ENCODE assay signal across 23 mouse cellular contexts in the genomic region with DNA sequence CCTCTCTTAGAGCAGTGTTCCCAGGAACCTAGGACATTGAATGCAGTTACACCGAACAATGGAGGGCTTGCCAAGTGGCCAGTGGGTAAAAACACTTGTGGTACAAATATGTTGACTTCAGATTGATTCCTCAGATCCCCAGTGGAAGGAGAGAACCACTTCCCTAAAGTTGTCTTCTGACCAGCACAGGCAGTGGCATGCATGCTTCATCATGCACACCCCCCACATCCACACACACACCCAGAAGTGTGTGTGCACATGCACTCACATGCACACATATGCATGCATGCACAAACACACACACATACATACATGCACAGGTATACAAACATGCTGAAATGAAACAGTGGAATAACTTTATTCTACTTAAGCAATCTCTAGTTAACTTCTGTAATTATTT. TPM values are rescaled to one million over a fixed set of nuclear protein-coding genes. Genes with fewer than 3 reads are reported as not detected.
DNase-seq lines count a peak whose midpoint lies in the region; ATAC-seq and TF ChIP-seq lines count a peak whose summit lies in the region.
"Had no signal": no experiment of that assay in that cellular context is flagged by ENCODE, and none has a peak within 500 bp of the region (broad histone marks: within the 10 kb centered on the region; RNA-seq: fewer than 3 reads in every experiment).

No protein-coding gene starts in this region.

- no peak overlapping the region for H3K27ac ChIP-seq in MEL (ENCODE audit: control insufficient read depth, low read depth, low read length)

- DNase-seq in MEL (ENCODE audit: low read depth, low spot score), result peak; percentile 53
- no peak for DNase-seq in cerebellum, postnatal 14 days
- no peak for DNase-seq in lung, adult 18-20 months
- DNase-seq in layer of hippocampus, postnatal 36 days, result no peak
- DNase-seq: adrenal gland, adult 2 months; adrenal gland, adult 8-10 months; adrenal gland, postnatal 10 days; adrenal gland, postnatal 14 days; adrenal gland, postnatal 25 days; adrenal gland, postnatal 36 days; B cell, adult 2 months; cerebellum, adult 11 months; cerebellum, adult 11-12 months; cerebellum, adult 18-20 months had no signal

- peaks cover 32% of the 10 kb centered on the region for H3K4me1 ChIP-seq in megakaryocyte, embryonic 14.5 days
- H3K4me1 ChIP-seq in MEL (ENCODE audit: control insufficient read depth in 1 of 2, insufficient read depth in 2 of 2, low read length in 2 of 2), result peaks cover 14 to 24% of the 10 kb centered on the region in 2 experiments

- H3K9me3 ChIP-seq in megakaryocyte, embryonic 14.5 days, result peaks cover 6% of the 10 kb centered on the region
- no peaks in the 10 kb centered on the region for H3K9me3 ChIP-seq in MEL (replicated peaks; ENCODE audit: insufficient read depth, low read length)
- H3K9me3 ChIP-seq: G1E had no signal

- TF ChIP-seq CTCF in MEL (IDR thresholded peaks at IDR 0.05 in 2 of 3, conservative IDR thresholded peaks at IDR 0.05 in 1 of 3; ENCODE audit: control insufficient read depth in 1 of 3, insufficient read depth in 1 of 3, low read depth in 2 of 3, low read length in 3 of 3, poor library complexity in 1 of 3, severe bottlenecking in 1 of 3), result no peak

- H3K4me3 ChIP-seq in megakaryocyte, embryonic 14.5 days (replicated peaks), result peak overlapping the region; percentile 17
- H3K4me3 ChIP-seq in MEL (ENCODE audit: control insufficient read depth in 1 of 2, insufficient read depth in 1 of 2, low read depth in 2 of 2, low read length in 2 of 2) (no peak overlapping the region), myocyte (no peak overlapping the region)

- no peaks in the 10 kb centered on the region for H3K27me3 ChIP-seq in megakaryocyte, embryonic 14.5 days (replicated peaks)
- H3K27me3 ChIP-seq in MEL (ENCODE audit: control insufficient read depth in 1 of 2, insufficient read depth in 2 of 2, low read length in 2 of 2), result no peaks in the 10 kb centered on the region
- H3K27me3 ChIP-seq in myocyte (ENCODE audit: control insufficient read depth, insufficient read depth, insufficient read length), result no peaks in the 10 kb centered on the region
- H3K27me3 ChIP-seq: CH12.LX, Patski had no signal

- no peak for TF ChIP-seq EP300 in MEL (IDR thresholded peaks at IDR 0.05; ENCODE audit: low read depth in 1 of 2, low read length in 2 of 2)

- ATAC-seq in megakaryocyte, adult 5-6 weeks (ENCODE audit: poor library complexity, severe bottlenecking), result no peak
- 0 out of 2 replicates have a peak, but pooled peaks have one; percentile 20 for ATAC-seq in granulocyte monocyte progenitor cell, adult 5-6 weeks (replicated peaks; ENCODE audit: poor library complexity, severe bottlenecking)
- ATAC-seq: activated CD4-positive, CD25-positive, alpha-beta regulatory T cell, adult 4 months; CD4-positive, CD25-positive, alpha-beta regulatory T cell, adult 4 months; Patski had no signal

- TF ChIP-seq POLR2A in MEL (IDR thresholded peaks at IDR 0.05; ENCODE audit: control insufficient read depth in 1 of 2, insufficient read depth in 1 of 2, low read depth in 1 of 2, low read length in 2 of 2, poor library complexity in 1 of 2), result no peak
- no peak for TF ChIP-seq POLR2A in myocyte (IDR thresholded peaks at IDR 0.05; ENCODE audit: insufficient read length, low read depth)

- H3K79me2 ChIP-seq in MEL (ENCODE audit: control insufficient read depth, insufficient read depth, low read length, poor library complexity), result no peaks in the 10 kb centered on the region
- no peaks in the 10 kb centered on the region for H3K79me2 ChIP-seq in myocyte (ENCODE audit: control insufficient read depth, insufficient read depth)

- no peak overlapping the region for H3K4me2 ChIP-seq in myocyte (ENCODE audit: low read depth)

- H3ac ChIP-seq in myocyte (ENCODE audit: control insufficient read depth, insufficient read length), result no peak overlapping the region

- H3K9ac ChIP-seq in MEL (ENCODE audit: control insufficient read depth, low read depth, low read length, poor library complexity, severe bottlenecking), result no peak overlapping the region; the same call in 1 of the 2 replicates

- no peak for TF ChIP-seq RAD21 in MEL (IDR thresholded peaks at IDR 0.05; ENCODE audit: low read depth, low read length)

- peaks cover 26% of the 10 kb centered on the region for H3K36me3 ChIP-seq in megakaryocyte, embryonic 14.5 days (replicated peaks; ENCODE audit: low read length)
- peaks cover 0 to 25% of the 10 kb centered on the region in 2 experiments; a peak in 3 of 4 replicates for H3K36me3 ChIP-seq in MEL (ENCODE audit: control insufficient read depth in 1 of 2, insufficient read depth in 2 of 2, low read length in 2 of 2)
- no peaks in the 10 kb centered on the region for H3K36me3 ChIP-seq in myocyte (ENCODE audit: control insufficient read depth, insufficient read depth)

TF ChIP-seq in MEL, 35 proteins besides CTCF, POLR2A, EP300 and RAD21:
- no peak for TF ChIP-seq TCF12 (IDR thresholded peaks at IDR 0.05; ENCODE audit: low read depth, low read length)
- TF ChIP-seq POLR2AphosphoS2 (IDR thresholded peaks at IDR 0.05; ENCODE audit: low read length), result peak; percentile 56; the same call in 1 of the 2 replicates

TF ChIP-seq in myocyte, 11 proteins besides CTCF, POLR2A, EP300 and RAD21:
- TF ChIP-seq SRF (IDR thresholded peaks at IDR 0.05; ENCODE audit: control insufficient read depth, insufficient read length, low read depth), result no peak
- TF ChIP-seq MAX (IDR thresholded peaks at IDR 0.05; ENCODE audit: low read depth), result no peak
- TF ChIP-seq USF1 (IDR thresholded peaks at IDR 0.05; ENCODE audit: low read depth), result no peak
- no peak for TF ChIP-seq REST (IDR thresholded peaks at IDR 0.05; ENCODE audit: insufficient read depth, insufficient read length)
- TF ChIP-seq POLR2AphosphoS2 (IDR thresholded peaks at IDR 0.05; ENCODE audit: insufficient read length, low read depth), result peak; percentile 63
- TF ChIP-seq MYOD1 (IDR thresholded peaks at IDR 0.05; ENCODE audit: control insufficient read depth in 1 of 3, insufficient read length in 2 of 3, low read depth in 2 of 3), result no peak

RNA-seq across cellular contexts. Expression of gene Psmd11, which starts 8.7 kb away (rescaled TPM):
- polyA plus RNA-seq in megakaryocyte, embryonic 14.5 days (2012; ENCODE audit: insufficient read depth, low replicate concordance), result 11.2 and 54.6 TPM in 2 replicates
- 62.0 and 67.1 TPM in 2 replicates for total RNA-seq in megakaryocyte, adult 5-6 weeks (2015)
- total RNA-seq in megakaryocyte, adult 5-6 weeks (2017), result 38.8 and 73.4 TPM in 2 replicates
- 110 and 153 TPM in 2 replicates for total RNA-seq in MEL (2012; rRNA removed)
- 100 to 1,000 TPM; 184 to 324 TPM for polyA plus RNA-seq in MEL (2012; ENCODE audit: insufficient read depth in 1 of 2, insufficient read length in 2 of 2, low read depth in 1 of 2, low replicate concordance in 2 of 2, missing spikeins in 1 of 2)
- 84.0 and 106 TPM in 2 replicates for total RNA-seq in granulocyte monocyte progenitor cell, adult 5-6 weeks (2014; fragmentation: Nextera tagmentation)
- total RNA-seq in granulocyte monocyte progenitor cell, adult 5-6 weeks (2017), result 62.6 and 72.7 TPM in 2 replicates
- polyA plus RNA-seq in myocyte (2012; fragmentation: generic; extraction: Trizol), result 74.9 TPM
- 100 to 1,000 TPM; 100 to 101 TPM for total RNA-seq in layer of hippocampus, postnatal 36 days (2021)

RNA-seq across cellular contexts. Expression of gene Zfp207, which starts 36.7 kb away (rescaled TPM):
- 11.3 and 21.4 TPM in 2 replicates for polyA plus RNA-seq in megakaryocyte, embryonic 14.5 days (2012; ENCODE audit: insufficient read depth, low replicate concordance)
- 350 and 374 TPM in 2 replicates for total RNA-seq in megakaryocyte, adult 5-6 weeks (2015)
- 194 and 212 TPM in 2 replicates for total RNA-seq in megakaryocyte, adult 5-6 weeks (2017)
- total RNA-seq in MEL (2012; rRNA removed), result 143 and 150 TPM in 2 replicates
- polyA plus RNA-seq in MEL (2012; ENCODE audit: insufficient read depth in 1 of 2, insufficient read length in 2 of 2, low read depth in 1 of 2, low replicate concordance in 2 of 2, missing spikeins in 1 of 2) (100 to 1,000 TPM; 186 to 347 TPM), myocyte (2012; fragmentation: generic; extraction: Trizol) (65.6 TPM)
- 278 and 343 TPM in 2 replicates for total RNA-seq in granulocyte monocyte progenitor cell, adult 5-6 weeks (2014; fragmentation: Nextera tagmentation)
- 250 and 268 TPM in 2 replicates for total RNA-seq in granulocyte monocyte progenitor cell, adult 5-6 weeks (2017)
- total RNA-seq in layer of hippocampus, postnatal 36 days (2021), result 100 to 1,000 TPM; 149 to 169 TPM

RNA-seq across cellular contexts. Expression of gene 5730455P16Rik, which starts 41.9 kb away (rescaled TPM):
- 0.60 and 1.8 TPM in 2 replicates for polyA plus RNA-seq in megakaryocyte, embryonic 14.5 days (2012; ENCODE audit: insufficient read depth, low replicate concordance)
- total RNA-seq in megakaryocyte, adult 5-6 weeks (2015), result 3.9 and 4.1 TPM in 2 replicates
- total RNA-seq in megakaryocyte, adult 5-6 weeks (2017), result 6.0 and 7.5 TPM in 2 replicates
- total RNA-seq in MEL (2012; rRNA removed), result 9.4 and 10.1 TPM in 2 replicates
- polyA plus RNA-seq in MEL (2012; ENCODE audit: insufficient read depth in 1 of 2, insufficient read length in 2 of 2, low read depth in 1 of 2, low replicate concordance in 2 of 2, missing spikeins in 1 of 2) (1 to 10 TPM in 1 of 2 experiments, not detected in 1; 9.5 TPM), myocyte (2012; fragmentation: generic; extraction: Trizol) (7.0 TPM)
- total RNA-seq in granulocyte monocyte progenitor cell, adult 5-6 weeks (2014; fragmentation: Nextera tagmentation), result 6.4 and 11.8 TPM in 2 replicates
- 10.1 and 12.5 TPM in 2 replicates for total RNA-seq in granulocyte monocyte progenitor cell, adult 5-6 weeks (2017)
- 10 to 100 TPM; 50.1 to 53.0 TPM for total RNA-seq in layer of hippocampus, postnatal 36 days (2021)

RNA-seq across cellular contexts. Expression of gene Cdk5r1, which starts 57.1 kb away (rescaled TPM):
- polyA plus RNA-seq in megakaryocyte, embryonic 14.5 days (2012; ENCODE audit: insufficient read depth, low replicate concordance), result 0.84 and 2.5 TPM in 2 replicates
- 2.0 and 3.2 TPM in 2 replicates for total RNA-seq in megakaryocyte, adult 5-6 weeks (2015)
- 3.3 and 4.5 TPM in 2 replicates for total RNA-seq in megakaryocyte, adult 5-6 weeks (2017)
- 0.88 and 1.2 TPM in 2 replicates for total RNA-seq in MEL (2012; rRNA removed)
- polyA plus RNA-seq in MEL (2012; ENCODE audit: insufficient read depth in 1 of 2, insufficient read length in 2 of 2, low read depth in 1 of 2, low replicate concordance in 2 of 2, missing spikeins in 1 of 2), result 1 to 10 TPM in 1 of 2 experiments, not detected in 1; 1.1 TPM
- 6.2 and 6.3 TPM in 2 replicates for total RNA-seq in granulocyte monocyte progenitor cell, adult 5-6 weeks (2014; fragmentation: Nextera tagmentation)
- 11.0 and 15.1 TPM in 2 replicates for total RNA-seq in granulocyte monocyte progenitor cell, adult 5-6 weeks (2017)
- polyA plus RNA-seq in myocyte (2012; fragmentation: generic; extraction: Trizol), result 11.3 TPM
- 100 to 1,000 TPM; 226 to 242 TPM for total RNA-seq in layer of hippocampus, postnatal 36 days (2021)
